Mouse (Mus musculus) bone marrow macrophage, adult 2 months (primary cell): ENCODE measurements around the gene Mau2.

Experiments used
- CTCF ChIP-seq: IDR thresholded peaks from 2 replicates; pipeline ENCODE4 v1.5.1; 2012; ENCODE audit warnings: low read depth, mild to moderate bottlenecking, low read length, moderate library complexity
- POLR2A ChIP-seq: IDR thresholded peaks from 2 replicates; pipeline ENCODE4 v1.6.1; 2012; ENCODE audit warnings: mild to moderate bottlenecking, low read depth, low read length, borderline replicate concordance

DNA sequence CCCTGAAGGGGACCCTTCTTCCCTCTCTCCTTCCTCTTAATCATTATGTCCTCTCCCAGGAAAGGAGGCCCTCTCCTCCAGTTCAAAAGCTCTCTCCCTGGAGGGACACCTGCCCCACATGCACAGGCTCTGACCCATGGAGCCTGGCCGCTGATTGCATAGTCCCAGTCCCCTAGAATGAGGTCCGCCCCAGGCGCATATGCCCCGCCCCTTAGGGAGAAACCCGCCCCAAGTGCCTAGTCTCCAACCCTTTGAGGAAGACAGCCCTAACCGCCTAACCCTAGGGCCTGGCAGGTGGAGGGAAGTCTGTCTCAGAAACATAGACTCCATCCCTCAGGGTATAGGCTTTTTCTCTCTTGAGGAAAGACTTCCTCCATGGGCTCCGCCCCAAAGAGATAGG is 44.7 kb upstream of the Mau2 start:
- TF ChIP-seq POLR2A (no peak), CTCF (no peak)
